16 mouse cellular contexts compared by ENCODE assay signal in genomic region chr4:156125393-156125792, GRCm38 (mm10). TPM values are rescaled to one million over a fixed set of nuclear protein-coding genes. Genes with fewer than 3 reads are reported as not detected.
"Had no signal": no experiment of that assay in that cellular context is flagged by ENCODE, and none has a peak within 500 bp of the region (broad histone marks: within the 10 kb centered on the region; RNA-seq: fewer than 3 reads in every experiment).

No protein-coding gene starts in this region.

- DNase-seq: heart, postnatal 10 days; heart, postnatal 14 days; heart, postnatal 36 days; kidney, adult 11 months; kidney, adult 18-20 months; kidney, adult 2 months; kidney, adult 8-10 months; kidney, adult 9 months; kidney, postnatal 10 days; kidney, postnatal 14 days; kidney, postnatal 25 days; kidney, postnatal 36 days; kidney, postnatal 4 days; layer of hippocampus, adult 9-11 months; layer of hippocampus, postnatal 36 days had no signal

RNA-seq across cellular contexts. Expression of gene Rnf223, which starts 4.9 kb away (rescaled TPM):
- total RNA-seq: heart, postnatal 10 days; hematopoietic stem cell, adult 5-6 weeks had no signal
